Mouse (Mus musculus) gastrocnemius, adult 8-10 months (tissue): Measurements from ENCODE around the gene Tmem236. TPM values are rescaled to one million over a fixed set of nuclear protein-coding genes. Genes with fewer than 3 reads are reported as not detected.
A peak's percentile ranks its signal among the peaks of the same experiment; 100 is the strongest.

Source experiments
- DNase-seq, 2 experiments: peaks; one replicate each; pipeline ENCODE4 v3.0.0; 2022; ENCODE audit warnings: low spot score in 2 of 2
- total RNA-seq, 4 experiments: library from RNA; stranded (reverse); gene quantifications; 2 replicates each; pipeline ENCODE4 v1.2.4; 2022

Tmem236 gene
- under 1 TPM; 0.07 to 0.31 (median 0.20) TPM for total RNA-seq

DNA sequence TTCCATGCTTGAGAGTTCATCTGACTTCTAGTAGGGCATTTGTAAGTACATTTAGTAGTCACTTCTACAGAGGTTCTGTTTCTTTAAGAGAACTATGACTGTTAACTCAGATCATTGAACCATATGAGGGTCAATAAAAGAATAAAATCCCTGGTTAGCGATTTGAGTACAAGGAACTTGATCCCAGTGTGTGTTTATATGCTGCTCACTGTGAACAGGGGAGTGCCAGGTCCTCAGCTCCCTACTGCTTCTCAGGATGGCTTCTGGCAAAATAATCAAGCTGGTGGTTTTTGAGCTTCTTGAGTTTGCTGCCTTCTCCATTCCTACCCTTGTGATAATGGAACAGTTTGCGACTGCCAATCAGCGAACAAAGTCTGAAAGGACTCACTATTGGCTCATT is at the start of gene Tmem236:
Tmem236 (plus strand) TSS at position 190 of the 400 bp plus-strand sequence.
- DNase-seq, result no peak

DNA sequence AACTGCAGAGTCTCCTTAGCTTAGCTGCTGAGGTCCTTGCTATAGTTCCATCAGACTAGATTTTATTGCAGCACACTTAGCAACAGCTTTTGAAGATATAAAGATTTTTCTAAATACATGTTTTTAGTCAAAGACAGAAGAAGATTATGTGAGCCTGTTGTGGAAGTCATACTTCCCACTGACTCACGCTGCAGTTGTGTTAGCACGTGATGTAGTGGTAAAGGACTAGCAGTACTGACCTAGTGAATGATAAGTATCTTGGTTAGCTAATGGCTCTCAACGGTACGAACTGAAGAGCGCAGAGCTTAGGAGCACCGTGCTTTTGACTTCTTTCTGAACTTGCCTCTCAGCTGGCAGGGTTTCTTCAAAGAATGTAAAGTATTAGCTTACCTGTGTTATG is 47.9 kb upstream of the Tmem236 start:
- DNase-seq, result no peak

GRCm38 (mm10) chr2:14127629-14128028 is 46.7 kb upstream of the Tmem236 start:
- no peak for DNase-seq

DNA sequence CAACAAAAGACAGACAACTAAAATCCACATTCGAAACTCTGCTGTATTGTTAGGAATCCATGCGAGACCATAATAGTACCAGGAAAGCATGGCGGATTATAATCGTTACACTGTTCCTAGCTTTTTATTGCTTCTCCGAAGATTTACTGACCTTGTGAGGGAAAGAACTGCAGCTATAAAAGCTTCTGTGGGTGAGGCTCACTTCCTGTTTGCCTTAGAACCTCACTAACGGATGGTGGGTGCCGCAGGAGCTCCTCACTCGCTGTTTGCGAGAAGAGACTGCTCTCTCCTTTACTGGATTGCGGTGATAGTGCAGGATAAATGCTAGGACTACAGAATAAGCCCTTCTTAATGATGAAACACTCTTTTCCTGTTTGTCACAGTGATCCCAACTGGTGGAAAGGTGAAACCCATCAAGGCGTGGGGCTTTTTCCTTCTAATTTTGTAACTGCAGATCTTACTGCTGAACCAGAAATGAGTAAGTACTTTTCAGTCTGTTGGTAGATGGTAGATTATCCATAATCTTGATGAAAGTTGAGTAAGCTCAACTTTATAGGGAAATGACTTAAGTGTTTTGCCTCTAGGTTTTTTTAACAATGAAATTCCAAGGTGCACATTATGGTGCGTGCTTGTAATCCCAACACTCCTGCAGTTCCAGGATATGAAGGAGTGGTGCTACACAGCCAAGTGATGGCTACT is 43.5 kb upstream of the Tmem236 start:
- no peak for DNase-seq

DNA sequence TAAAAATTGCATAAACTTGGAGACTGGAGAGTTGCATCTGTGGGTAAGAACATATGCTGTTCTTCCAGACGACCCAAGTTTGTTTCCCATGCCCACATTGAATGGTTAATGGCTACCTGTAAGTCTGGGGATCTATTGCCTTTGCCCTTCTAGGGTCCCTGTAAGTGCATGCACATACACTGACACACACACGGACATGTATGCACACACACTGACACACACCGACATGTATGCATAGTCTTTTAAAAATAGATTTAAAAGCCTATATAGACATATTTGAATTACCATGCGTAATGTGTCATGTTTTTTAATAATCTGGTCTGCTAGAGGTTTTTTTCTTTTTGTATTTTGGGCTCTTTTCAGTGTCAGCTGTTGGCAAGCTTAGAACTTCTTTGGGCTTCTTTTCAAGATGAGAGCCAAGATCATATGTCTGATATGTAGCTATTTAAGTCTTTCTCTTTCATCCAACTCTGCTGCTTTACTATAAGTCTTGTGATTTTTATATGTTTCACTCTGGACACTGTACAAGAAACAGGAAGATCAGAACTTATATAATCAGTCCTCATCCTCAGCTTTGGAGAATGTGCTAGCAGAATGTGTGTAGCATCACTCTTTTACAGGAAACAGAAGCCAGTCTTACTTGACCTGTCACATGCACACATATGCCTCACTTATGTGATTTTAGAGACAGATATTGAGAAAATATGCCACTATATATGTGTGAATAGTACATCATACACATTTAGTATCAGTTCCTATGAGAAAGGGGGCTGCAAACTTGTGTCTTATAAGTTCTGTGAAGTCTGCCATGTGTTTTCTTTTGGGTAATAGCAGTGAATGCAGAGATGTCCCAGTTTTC is 41.6 kb upstream of the Tmem236 start:
- DNase-seq, result no peak

- no peak for DNase-seq
These were observed 37.4 kb upstream of the Tmem236 start for GRCm38 (mm10) chr2:14136906-14137305.

DNA sequence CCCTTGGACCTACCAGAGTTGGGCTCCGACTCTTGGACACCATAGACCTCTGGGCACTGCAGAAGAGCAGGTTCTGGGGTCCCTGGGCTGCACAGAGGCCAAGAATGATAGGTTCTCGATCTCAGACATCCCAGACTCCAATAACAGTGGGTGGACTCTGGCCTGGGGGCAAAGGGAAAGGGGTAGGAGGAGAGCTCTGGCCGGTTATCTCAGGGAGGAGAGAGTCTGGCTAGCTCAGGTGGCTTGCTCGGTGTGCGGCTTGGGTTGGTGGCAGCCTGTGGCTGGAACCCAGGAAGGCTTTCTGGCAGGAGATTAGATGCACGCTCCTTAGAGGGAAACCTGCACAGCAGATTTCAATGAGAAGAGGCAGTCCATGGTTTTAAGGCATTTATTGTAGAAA is 34.7 kb upstream of the Tmem236 start:
- no peak for DNase-seq

GRCm38 (mm10) chr2:14140044-14140443 is 34.3 kb upstream of the Tmem236 start:
- no peak for DNase-seq

DNA sequence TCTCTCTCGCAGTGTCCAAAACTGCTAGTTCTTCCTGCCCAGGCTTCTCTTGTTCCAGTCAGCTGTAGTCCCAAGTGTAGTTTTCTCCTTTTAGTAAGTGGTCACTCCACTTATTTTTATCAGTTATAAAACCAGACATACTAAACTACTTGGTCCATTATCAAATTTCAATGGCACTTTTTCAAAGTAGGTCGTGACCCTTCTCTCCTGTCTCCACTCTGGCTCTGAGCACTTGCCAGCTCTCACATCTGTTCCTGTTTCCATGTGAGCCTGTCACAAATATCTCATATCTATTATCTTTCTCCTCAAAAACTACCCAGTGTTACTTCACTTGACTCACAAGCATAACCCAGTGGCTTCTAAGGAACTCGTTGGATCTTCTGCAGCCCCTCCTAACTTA is 29.0 kb upstream of the Tmem236 start:
- peak in 1 of 2 experiments; percentile 24 for DNase-seq

DNA sequence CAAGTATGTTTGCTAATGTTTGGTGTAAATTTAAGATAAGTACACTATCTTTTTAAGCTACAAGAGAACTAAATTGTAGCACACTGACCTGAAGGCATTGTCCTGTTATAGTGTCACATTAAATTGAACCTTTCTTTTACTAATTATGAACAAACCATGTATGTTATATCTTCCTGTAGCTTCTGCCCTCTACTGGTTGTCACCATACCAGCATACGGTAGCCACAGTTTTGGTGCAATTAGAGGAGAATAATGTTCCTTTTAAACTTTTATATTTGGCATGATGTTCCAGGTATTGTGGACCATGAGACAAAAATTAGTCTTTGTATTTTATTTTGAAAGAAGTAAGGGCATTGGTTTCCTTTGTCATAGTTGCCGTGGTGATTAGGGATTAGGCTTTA is 27.4 kb upstream of the Tmem236 start:
- DNase-seq, result no peak

- DNase-seq, result no peak
These were observed 23.5 kb upstream of the Tmem236 start for GRCm38 (mm10) chr2:14150829-14151228.

DNA sequence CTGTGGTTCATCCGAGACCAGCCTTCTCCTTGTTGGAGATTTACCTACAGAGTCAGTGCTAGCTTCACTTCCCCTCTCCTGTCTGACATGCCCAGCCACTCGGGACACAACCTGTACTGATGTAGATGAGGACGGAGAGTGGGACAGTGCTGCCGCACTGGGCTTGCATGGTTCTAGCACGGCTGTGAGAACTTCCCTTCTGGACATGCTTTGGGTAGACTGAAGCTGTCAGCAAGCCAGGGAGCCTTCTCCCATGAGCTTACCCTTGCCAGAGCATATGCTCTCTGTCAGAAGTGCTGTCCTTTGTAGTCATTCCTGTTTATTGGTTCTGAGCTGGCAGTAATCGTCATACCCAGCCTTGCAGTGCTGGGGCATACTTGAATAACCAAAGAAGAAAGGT is 22.5 kb upstream of the Tmem236 start:
- DNase-seq, result no peak

GRCm38 (mm10) chr2:14159047-14159446 is 15.3 kb upstream of the Tmem236 start:
- no peak for DNase-seq

DNA sequence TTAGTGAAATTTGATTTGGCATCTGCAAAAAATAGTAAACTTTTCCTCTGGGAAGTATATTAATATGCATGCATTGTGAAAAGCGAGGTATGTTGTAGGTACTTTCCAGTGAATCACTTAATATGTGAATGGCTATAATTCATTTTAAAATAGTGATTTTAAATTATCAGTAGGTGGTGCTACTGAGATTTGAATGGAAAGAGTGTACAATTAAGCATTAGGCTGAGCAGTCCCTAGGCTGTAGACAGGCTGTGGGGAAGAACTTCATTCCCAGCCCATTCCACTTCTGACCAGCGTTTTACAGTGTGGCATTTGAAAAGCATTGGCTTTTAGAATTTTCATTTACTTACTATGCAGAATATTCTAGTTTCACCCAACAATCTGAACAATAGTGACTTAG is 14.6 kb upstream of the Tmem236 start:
- DNase-seq, result no peak

GRCm38 (mm10) chr2:14164459-14165030 is 9.8 kb upstream of the Tmem236 start:
- DNase-seq, result peak in 1 of 2 experiments; percentile 33

GRCm38 (mm10) chr2:14165066-14165465 is 9.3 kb upstream of the Tmem236 start:
- DNase-seq, result no peak

- DNase-seq, result no peak
These were observed 8.5 kb upstream of the Tmem236 start for GRCm38 (mm10) chr2:14165618-14166344.

DNA sequence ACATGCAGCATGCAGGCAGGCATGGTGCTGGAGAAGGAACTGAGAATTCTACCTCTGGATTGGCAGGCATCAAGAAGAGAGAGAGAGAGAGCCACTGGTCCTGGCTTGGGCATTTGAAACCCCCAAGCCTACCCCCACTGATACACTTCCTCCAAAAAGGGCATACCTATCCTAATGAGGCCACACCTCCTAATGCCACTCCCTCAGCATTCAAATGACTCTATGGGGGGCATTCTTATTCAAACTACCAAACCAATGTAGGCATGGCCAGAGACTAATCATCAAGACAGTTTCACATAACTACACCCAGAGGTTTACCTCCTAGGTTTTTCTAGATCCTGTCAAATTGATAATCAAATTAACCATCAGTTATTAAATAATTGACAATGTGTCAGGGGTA is 6.6 kb upstream of the Tmem236 start:
- no peak for DNase-seq

DNA sequence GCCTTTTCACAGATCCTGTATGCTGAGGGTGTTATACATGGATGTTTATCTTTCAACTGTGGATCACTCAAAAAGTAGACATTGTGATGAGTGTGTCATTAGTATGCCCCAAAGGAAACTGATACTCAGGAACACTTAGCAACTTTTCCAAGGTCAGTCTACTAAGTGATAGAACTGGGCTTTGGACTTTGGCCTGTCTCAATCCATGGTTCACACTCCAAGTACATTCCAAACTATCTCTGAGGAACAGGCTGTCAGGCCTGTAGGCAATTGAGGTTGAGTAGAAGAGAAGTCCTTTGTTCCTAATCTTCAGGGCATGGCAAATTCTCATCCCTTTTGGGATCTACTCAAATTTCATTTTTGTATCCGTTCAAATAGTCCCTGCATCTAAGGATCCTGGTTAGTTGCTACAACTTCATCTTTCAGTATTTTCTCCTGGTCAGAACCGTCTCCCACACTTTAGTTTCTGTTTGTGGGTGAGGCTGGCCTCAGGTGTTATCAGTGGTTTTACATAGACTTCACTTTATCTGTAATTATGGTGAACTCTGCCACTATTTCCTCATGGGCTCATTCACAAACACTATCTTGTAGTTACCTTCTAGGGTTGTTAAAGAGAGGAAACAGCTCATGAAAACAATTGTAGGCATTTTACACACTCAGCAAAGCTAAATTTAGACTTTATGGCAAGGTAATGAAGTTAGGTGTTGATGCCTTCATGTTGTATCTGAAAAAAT is 2.3 kb downstream of the Tmem236 start:
- no peak for DNase-seq

GRCm38 (mm10) chr2:14184375-14184774 is 10.1 kb downstream of the Tmem236 start:
- DNase-seq, result no peak

- DNase-seq, result no peak
These were observed 16.4 kb downstream of the Tmem236 start for GRCm38 (mm10) chr2:14190684-14191083.
